Mouse (Mus musculus): ENCODE data around the gene Zfp846. TPM values are rescaled to one million over a fixed set of nuclear protein-coding genes. Genes with fewer than 3 reads are reported as not detected.
"Not testable (repeated sequence)": the region's sequence is repeated elsewhere in the genome, so short reads cannot be mapped to it uniquely, and the experiment has no call there.

The Zfp846 gene
- total RNA-seq, 2 experiments from 2014 or later, result 9.5 to 12.1 TPM

DNA sequence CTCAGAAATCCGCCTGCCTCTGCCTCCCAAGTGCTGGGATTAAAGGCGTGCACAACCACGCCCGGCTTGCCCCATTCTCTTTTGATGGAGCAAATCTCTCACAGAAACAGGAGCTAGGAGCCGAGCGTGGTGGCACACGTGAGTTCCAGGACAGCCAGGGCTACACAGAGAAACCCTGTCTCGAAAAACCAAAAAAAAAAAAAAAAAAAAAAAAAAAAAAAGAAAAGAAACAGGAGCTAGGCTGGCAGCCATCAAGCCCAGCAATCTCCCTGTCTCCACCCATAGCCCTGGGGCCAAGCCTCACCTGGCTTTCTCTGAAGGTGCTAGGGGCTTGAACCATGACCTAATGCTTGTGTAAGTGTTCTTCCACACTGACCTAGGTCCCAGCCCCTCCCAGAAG is 54.6 kb downstream of the Zfp846 start:
- intact Hi-C loops (cut with DNase I), result not testable (repeated sequence)
- DNase-seq, result peak in 1 of 2 experiments; percentile 0

DNA sequence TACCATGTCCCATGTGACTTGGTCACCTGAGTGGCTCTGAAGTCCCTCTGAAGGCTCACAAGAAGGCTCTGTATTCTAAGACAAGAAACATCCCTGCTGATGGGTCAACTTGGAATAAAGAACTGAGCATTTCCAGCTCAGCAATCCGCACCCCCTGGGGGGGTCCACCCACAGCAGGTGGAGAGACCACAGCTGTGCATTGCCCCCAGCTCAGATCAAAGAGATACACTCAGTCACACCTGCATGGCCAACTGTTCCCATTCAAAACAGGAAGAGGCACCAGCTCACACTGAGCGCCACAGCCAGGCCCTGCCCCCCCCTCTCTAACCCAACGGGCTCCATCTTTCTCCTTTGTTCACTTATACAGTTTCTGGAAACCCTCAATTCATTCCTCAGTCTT is 55.2 kb downstream of the Zfp846 start:
- peak in 1 of 2 experiments; percentile 16 for DNase-seq

DNA sequence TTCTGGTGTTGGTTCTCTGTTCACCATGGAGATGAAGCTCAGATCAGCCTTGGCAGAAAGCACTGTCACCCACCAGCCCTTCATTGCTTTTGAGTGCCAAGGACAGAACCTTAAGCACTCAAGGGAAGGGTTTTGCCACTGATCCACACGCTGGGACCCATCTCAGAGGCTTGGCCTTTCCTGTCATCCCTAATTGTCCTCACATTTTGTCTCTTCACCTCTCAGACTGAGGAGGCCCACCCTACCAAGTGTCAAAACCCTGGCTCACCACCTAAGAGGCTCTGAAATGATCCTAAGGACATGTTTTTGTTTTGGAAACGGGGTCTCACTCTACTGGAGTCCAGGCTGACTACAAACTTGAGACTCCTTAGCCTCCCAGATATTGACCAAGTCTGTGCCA is 55.7 kb downstream of the Zfp846 start:
- peak in 1 of 2 experiments; percentile 5 for DNase-seq
- intact Hi-C loops (cut with DNase I), result no loop called here

More for the DNA sequence above, 55.2 kb downstream of the Zfp846 start:
- intact Hi-C loops (cut with DNase I), result no loop called here

DNA sequence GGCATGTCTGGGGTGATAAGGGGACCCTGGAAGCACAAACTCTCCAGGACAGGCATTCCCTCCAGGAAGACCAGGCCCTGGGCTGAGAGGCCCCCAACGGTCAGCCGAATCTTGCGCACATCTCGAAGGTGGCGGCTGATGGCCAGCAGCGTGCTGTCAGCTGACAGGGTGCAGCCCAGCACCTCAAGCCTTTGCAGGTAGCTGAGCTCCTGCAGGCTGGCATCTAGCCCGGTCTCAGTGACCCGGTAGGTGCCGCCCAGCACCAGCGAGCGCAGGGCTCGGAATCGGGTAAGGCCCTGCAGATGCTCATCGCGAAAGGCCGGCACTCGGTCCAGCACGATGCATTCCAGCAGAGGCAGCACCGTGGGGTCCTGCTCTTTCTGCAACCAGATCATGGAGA is 57.5 kb downstream of the Zfp846 start:
- intact Hi-C loops (cut with DNase I), result no loop called here
- peak in 1 of 2 experiments; percentile 1 for DNase-seq

DNA sequence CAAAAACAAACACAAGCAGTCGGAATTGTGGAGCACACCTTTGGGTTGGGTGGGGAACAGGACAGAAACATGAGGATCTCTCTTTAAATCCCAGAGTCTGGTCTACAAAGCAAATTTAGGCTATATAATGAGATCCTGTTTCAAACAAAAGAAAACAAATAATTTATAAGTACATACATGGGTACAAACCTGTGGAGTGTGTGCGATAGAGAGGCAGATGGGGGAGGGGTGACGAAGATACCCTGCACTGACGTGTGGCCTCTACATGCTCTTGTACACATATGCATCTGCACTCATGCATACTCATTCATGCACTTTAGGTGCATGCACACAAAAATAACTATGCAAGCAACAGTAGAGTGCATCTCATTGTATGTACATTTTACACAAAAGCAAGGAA is 58.4 kb downstream of the Zfp846 start:
- intact Hi-C loops (cut with DNase I), result no loop called here
- peak in 1 of 2 experiments; percentile 0 for DNase-seq

DNA sequence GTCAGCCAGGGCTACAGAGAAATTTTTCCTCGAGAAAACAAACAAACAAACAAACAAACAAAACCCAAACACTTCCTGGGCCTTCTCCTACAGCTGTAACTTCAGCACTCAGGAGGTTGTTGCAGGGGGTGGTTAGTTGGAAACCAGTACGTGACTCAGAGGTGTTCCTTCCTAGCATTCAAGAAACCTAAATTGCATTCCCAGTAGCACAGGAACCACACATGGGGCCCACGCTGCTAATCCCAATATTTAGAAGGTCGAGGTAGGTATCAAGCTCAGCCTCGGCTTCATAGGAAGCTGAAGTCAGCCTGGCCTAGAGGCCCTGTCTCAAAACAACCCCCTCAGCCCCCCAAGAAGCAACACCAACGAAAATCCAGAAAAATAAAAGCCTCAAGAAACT is 60.4 kb downstream of the Zfp846 start:
- no peak for DNase-seq
- intact Hi-C loops (cut with DNase I), result loop anchor here (10.0 kb wide), 2 partner anchors 177 to 1017 kb away; partner anchors contain the start of genes Zfp26 and Zfp317

DNA sequence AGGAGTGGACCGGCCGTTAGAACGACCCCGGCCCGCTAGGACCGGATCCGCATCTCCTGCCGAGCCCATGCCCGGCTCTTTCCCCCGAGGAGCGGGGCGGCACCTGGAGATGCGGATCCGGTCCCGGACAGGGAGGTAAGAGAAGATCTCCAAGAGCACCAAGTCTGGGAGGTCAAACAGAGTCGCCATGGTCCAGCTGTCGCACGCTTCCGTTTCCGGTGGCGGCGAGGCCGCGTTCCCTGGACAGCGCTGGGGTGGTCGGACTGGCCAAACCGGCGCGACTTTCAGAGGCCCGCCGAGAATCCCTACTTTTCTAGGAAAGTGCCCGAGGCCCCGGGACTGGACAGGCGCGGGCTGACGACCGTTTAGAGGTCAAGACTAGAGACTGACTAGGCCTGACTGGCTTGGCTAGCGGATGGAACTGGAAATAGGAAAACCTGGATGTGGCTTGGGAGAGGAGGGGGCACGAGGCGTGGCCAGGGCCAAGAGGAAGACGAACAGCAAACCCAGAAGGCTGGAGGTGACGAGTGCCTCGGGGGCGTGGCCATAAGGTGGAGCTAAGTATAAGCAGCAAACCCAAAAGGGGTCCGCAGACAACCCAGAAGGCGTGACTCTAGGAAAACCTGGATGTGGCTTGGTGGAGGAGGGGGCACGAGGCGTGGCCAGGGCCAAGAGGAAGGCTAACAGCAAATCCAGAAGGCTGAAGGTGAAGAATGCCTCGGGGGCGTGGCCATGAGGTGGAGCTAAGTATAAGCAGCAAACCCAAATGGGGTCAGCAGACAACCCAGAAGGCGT is 61.2 kb downstream of the Zfp846 start, which contains the start of gene Ubl5:
TSS of gene Ubl5 (plus strand) at position 778 of the 795 bp plus-strand sequence.
- peak; percentile 91 to 93 for DNase-seq
- intact Hi-C loops (cut with DNase I), result loop anchor here (1.0 to 10.0 kb wide), 4 partner anchors 35 to 1017 kb away; partner anchors contain the start of genes Zfp26 and Zfp317

DNA sequence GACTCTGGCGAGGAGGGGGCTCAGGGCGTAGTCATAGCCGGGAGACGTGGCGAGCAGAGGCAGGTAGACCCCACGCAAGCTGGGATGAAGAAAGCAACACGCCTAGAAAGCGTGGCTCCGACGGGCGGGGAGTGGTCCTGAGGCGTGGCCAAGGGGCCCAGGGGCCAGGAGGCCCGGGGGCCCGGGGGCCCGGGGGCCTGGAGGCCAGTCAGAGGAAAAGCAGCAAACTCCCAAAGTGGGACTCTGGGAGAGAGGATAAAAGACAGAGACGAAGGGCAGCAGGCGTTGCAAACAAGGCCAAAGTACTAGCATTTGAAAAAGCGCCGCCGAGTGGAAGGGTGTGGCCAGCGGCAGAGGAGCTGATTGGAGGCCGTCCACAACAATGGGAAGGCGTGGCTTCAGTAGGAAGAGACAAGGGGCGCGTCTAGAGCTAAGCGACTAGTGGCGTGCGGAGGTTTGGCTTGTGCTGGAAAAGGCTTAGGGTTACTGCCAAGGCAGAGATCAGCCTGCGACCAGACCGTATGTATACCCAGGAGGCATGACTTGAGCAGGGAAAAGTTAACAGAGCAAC is 61.9 kb downstream of the Zfp846 start:
- DNase-seq, result peak; percentile 93
- intact Hi-C loops (cut with DNase I), result loop anchor here (1.0 to 10.0 kb wide), 4 partner anchors 36 to 1018 kb away; partner anchors contain the start of genes Zfp26 and Zfp317

DNA sequence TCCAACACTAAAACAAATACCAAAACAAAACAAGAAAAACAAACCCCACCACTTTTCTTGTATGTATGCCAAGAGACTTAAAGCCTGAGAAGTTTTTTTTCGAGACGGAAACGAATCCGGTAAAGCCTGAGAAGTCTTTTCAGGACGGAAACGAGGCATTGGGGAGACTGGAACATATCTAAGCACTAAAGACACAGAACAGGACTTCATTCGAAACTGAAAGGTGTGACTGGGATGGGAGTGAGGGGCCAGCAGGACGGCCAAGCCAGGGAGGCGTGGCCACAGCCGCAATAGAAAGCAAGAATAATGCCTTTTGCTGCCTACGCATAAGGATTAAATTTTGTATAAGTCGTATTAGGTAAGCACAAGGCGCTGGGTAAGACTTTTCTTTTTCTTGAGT is 62.7 kb downstream of the Zfp846 start:
- intact Hi-C loops (cut with DNase I), result loop anchor here (2.0 to 10.0 kb wide), 3 partner anchors 37 to 1019 kb away; partner anchors contain the start of genes Zfp26 and Zfp317
- no peak for DNase-seq

DNA sequence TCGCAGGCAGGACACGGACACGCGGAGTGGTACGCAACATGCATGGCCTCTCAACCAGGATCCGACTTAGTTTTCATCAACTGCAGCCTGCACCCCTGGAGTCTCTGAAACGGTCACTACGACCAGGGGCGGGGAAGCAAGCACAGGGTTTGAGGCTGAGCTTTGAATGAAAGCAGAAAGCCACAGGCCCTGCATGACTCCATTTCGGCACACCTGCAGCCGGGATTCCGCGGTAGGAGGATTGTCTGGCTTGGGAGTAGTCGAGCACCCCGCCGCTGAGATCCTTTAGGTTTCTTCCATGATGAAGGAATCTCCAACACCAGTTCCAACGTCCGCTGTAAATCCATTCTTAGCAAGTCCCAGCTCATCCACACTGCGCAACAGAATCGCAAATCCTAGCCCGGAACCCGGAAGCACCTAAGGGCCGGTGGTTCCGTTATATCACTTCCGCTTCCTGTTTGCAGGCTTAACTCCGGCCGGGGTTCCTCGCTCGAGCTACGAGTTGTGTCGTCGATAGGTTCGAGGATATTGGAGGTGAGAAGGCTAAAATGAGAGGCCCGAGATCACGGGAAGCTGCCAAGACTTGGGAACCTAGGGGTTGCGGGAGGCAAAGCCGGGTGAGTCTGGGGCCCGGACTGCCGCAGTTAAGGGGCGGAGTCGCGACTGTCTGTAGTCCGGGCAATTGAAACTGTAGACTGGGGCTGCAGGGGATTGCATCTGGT is 63.4 kb downstream of the Zfp846 start, which contains the start of gene Fbxl12:
TSS of gene Fbxl12 (minus strand) at position 408 of the 722 bp plus-strand sequence.
- DNase-seq, result peak; percentile 84 to 87
- intact Hi-C loops (cut with DNase I), result loop anchor here (10.0 kb wide), 2 partner anchors 180 to 1020 kb away; partner anchors contain the start of genes Zfp26 and Zfp317

DNA sequence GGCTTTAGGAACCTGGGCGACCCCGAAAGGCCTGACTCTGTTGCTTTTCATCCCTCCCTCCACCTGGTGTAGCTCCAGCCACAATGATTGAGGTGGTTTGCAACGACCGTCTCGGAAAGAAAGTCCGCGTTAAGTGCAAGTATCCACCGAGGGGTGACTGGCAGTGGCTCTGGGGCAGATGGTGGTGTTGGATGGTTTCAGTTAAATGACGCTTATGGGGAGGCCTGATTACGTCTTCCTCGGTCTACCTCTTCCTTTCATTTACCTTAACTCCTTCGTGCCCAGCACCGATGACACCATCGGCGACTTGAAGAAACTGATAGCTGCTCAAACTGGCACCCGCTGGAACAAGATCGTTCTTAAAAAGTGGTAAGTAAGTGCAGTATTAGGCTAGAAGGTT is 64.0 kb downstream of the Zfp846 start:
- intact Hi-C loops (cut with DNase I), result loop anchor here (10.0 kb wide), 2 partner anchors 180 to 1020 kb away; partner anchors contain the start of genes Zfp26 and Zfp317

DNA sequence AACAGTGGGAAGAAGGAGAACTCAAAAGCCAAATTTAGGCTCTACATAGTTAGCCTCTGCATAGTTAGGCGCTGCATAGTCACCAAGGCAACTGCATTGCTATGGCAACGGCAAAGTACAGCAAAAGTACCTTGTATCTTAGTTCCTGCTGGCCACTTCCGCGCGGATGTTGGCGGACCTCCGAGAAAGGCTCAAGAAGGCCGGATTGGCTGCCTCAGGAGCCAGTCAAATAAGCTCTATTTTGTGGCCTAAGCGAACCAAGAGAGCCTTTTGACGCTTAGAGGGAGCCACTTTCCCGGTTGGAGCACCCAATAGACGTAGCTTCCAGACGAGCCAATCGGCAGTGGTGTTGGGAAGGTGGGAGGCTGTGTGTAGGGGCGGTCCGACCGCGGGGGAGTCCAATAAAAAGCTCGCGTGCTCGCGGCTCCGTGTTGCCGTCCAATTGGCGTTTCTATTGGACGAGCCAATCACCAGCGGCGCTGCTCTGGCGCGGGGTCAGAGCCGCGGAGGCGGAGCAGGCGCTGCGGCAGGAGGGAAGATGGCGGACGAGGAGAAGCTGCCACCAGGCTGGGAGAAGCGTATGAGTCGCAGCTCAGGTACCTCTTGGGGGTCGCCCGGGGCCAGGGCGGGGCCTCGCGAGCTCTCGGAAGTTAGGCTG is 70.6 kb downstream of the Zfp846 start, which contains the start of gene Pin1:
TSS of gene Pin1 (plus strand) at position 494 of the 658 bp plus-strand sequence.
- intact Hi-C loops (cut with DNase I), result no loop called here
- peak; percentile 98 to 99 for DNase-seq

More for the DNA sequence above, 64.0 kb downstream of the Zfp846 start:
- peak in 1 of 2 experiments; percentile 23 for DNase-seq

DNA sequence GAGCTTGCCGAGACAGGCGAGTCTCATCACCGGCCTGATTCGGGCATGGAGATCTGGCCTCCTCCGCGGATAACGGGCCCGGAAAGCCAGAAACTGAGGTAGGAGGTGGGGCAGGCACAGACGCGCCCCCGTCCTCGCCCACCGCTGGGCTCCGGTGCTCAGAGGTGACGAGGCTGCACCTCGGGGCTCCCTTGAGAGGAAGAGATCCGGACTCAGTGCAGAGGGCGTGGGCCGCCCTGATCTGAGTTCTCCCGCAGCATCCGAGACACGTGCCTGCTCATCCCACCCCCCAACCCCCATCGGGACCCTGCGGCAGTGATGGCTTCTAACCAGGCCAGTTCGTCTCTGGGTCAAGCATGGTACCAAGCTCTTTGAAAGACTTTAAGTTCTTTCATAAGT is 71.2 kb downstream of the Zfp846 start:
- intact Hi-C loops (cut with DNase I), result no loop called here
- DNase-seq, result no peak

DNA sequence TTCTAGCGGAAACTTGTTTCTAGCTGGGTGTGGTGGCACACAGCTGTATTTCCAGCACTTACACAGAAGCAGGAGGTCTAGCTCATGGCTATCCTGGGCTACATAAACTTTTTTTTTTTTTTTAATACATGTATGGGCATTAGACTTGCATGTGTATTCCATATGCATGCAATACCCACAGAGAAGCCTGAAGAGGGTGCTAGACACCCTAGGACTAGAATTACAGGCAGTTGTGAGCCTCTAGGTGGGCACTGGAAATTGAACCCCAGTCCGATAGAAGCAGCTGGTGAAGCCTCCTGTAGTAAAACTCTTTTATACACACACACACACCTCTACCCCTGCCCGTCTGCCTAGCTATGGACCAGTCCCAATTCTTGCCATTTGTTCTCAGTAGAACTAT is 72.8 kb downstream of the Zfp846 start:
- no peak for DNase-seq
- intact Hi-C loops (cut with DNase I), result no loop called here

Other genes with a start within 250 kb of the Zfp846 start
- under 1 TPM in 1 of 2 experiments, not detected in 1; 0.10 TPM for gene Olfr18, start 245.2 kb upstream of the Zfp846 start, total RNA-seq (2021)
- gene Zfp560, start 196.1 kb upstream of the Zfp846 start, total RNA-seq (2021), result 10 to 100 TPM; 13.2 to 15.2 TPM
- gene Zfp26, start 121.1 kb upstream of the Zfp846 start, total RNA-seq (2021), result 10 to 100 TPM; 17.1 to 18.2 TPM
- gene Zfp426, start 88.5 kb upstream of the Zfp846 start, total RNA-seq (2021), result 10 to 100 TPM; 11.6 to 11.8 TPM
- gene Zfp266, start 59.9 kb upstream of the Zfp846 start, total RNA-seq (2021), result 10 to 100 TPM; 40.1 to 48.1 TPM
- 100 to 1,000 TPM; 221 to 248 TPM for gene Ubl5, start 61.6 kb downstream of the Zfp846 start, total RNA-seq (2021)
- 10 to 100 TPM; 14.3 to 17.3 TPM for gene Fbxl12, start 63.5 kb downstream of the Zfp846 start, total RNA-seq (2021)
- 10 to 100 TPM; 18.7 to 18.8 TPM for gene Pin1, start 70.8 kb downstream of the Zfp846 start, total RNA-seq (2021)
- gene Olfm2, start 165.1 kb downstream of the Zfp846 start, total RNA-seq (2021), result 1 to 10 TPM in 1 of 2 experiments, under 1 TPM in 1; 0.50 to 1.2 TPM
- gene Col5a3, start 233.8 kb downstream of the Zfp846 start, total RNA-seq (2021), result 10 to 100 TPM; 22.2 to 25.4 TPM
- not detected for gene Rdh8, start 237.2 kb downstream of the Zfp846 start, total RNA-seq (2021)

Data from heart, postnatal 10 days (tissue).